Mouse (Mus musculus) neutrophil, adult 65 days (primary cell): ENCODE results near the gene Taar4. TPM values are rescaled to one million over a fixed set of nuclear protein-coding genes. Genes with fewer than 3 reads are reported as not detected.

Experiments used
- total RNA-seq: library from RNA; stranded (reverse); gene quantifications from 2 replicates; pipeline ENCODE4 v1.2.4, GENCODE M21; 2023

Gene Taar4
- total RNA-seq, result not detected in 2 replicates

GRCm38 (mm10) chr10:23960444-23960915 lies at the start of gene Taar4:
Gene Taar4, plus strand, starts transcription at chr10:23960494.

GRCm38 (mm10) chr10:23920056-23920455 lies 40.2 kb upstream of the Taar4 start, which contains the start of gene Taar1:
Gene Taar1, plus strand, starts transcription at chr10:23920356.

GRCm38 (mm10) chr10:23938312-23938711 lies 22.0 kb upstream of the Taar4 start, which contains the start of gene Taar2:
Gene Taar2, plus strand, starts transcription at chr10:23938572.

GRCm38 (mm10) chr10:23949508-23950005 lies 10.7 kb upstream of the Taar4 start, which contains the start of gene Taar3:
Gene Taar3, plus strand, starts transcription at chr10:23949558.

GRCm38 (mm10) chr10:23970656-23971165 lies 10.4 kb downstream of the Taar4 start, which contains the start of gene Taar5:
Gene Taar5, plus strand, starts transcription at chr10:23970706.

GRCm38 (mm10) chr10:23985546-23985945 lies 25.3 kb downstream of the Taar4 start, which contains the start of gene Taar6:
Gene Taar6, minus strand, starts transcription at chr10:23985646.

GRCm38 (mm10) chr10:23993381-23993780 lies 33.1 kb downstream of the Taar4 start, which contains the start of gene Taar7a:
Gene Taar7a, minus strand, starts transcription at chr10:23993481.

GRCm38 (mm10) chr10:23999639-24000038 lies 39.3 kb downstream of the Taar4 start, which contains the start of gene Taar7b:
Gene Taar7b, plus strand, starts transcription at chr10:23999939.

Other genes starting within 250 kb of the Taar4 start
- 294 and 605 TPM in 2 replicates for gene Rps12, start 173.2 kb upstream of the Taar4 start, total RNA-seq
- gene Slc18b1, start 163.5 kb upstream of the Taar4 start, total RNA-seq, result not detected in 2 replicates
- 42.8 and 50.9 TPM in 2 replicates for gene Vnn3, start 109.0 kb upstream of the Taar4 start, total RNA-seq
- not detected in 2 replicates for gene Vnn1, start 65.8 kb upstream of the Taar4 start, total RNA-seq
- not detected in 2 replicates for gene Taar1, start 40.1 kb upstream of the Taar4 start, total RNA-seq
- gene Taar2, start 21.9 kb upstream of the Taar4 start, total RNA-seq, result not detected in 2 replicates
- not detected in 2 replicates for gene Taar3, start 10.9 kb upstream of the Taar4 start, total RNA-seq
- not detected in 2 replicates for gene Taar5, start 10.2 kb downstream of the Taar4 start, total RNA-seq
- gene Taar6, start 25.2 kb downstream of the Taar4 start, total RNA-seq, result not detected in 2 replicates
- not detected in 2 replicates for gene Taar7a, start 33.0 kb downstream of the Taar4 start, total RNA-seq
- not detected in 2 replicates for gene Taar7b, start 39.4 kb downstream of the Taar4 start, total RNA-seq
- gene Taar7d, start 66.7 kb downstream of the Taar4 start, total RNA-seq, result not detected in 2 replicates
- gene Taar7e, start 77.1 kb downstream of the Taar4 start, total RNA-seq, result not detected in 2 replicates
- not detected in 2 replicates for gene Taar7f, start 89.0 kb downstream of the Taar4 start, total RNA-seq
- not detected in 2 replicates for gene Taar8a, start 116.0 kb downstream of the Taar4 start, total RNA-seq
- not detected in 2 replicates for gene Taar8b, start 131.8 kb downstream of the Taar4 start, total RNA-seq
- not detected in 2 replicates for gene Taar8c, start 141.4 kb downstream of the Taar4 start, total RNA-seq
- not detected in 2 replicates for gene Taar9, start 149.0 kb downstream of the Taar4 start, total RNA-seq
- gene Stx7, start 188.8 kb downstream of the Taar4 start, total RNA-seq, result 82.1 and 86.0 TPM in 2 replicates